Mouse (Mus musculus) c-Kit-positive CD71-positive TER-119-negative erythroid progenitor cells, embryonic 14.5 days (primary cell): ENCODE measurements around the gene Tshz2.

ENCODE experiments used
- DNase-seq: peaks from one replicate; pipeline ENCODE4 v3.0.0-alpha.2; 2013; ENCODE audit warnings: low read depth

Tshz2 gene

DNA sequence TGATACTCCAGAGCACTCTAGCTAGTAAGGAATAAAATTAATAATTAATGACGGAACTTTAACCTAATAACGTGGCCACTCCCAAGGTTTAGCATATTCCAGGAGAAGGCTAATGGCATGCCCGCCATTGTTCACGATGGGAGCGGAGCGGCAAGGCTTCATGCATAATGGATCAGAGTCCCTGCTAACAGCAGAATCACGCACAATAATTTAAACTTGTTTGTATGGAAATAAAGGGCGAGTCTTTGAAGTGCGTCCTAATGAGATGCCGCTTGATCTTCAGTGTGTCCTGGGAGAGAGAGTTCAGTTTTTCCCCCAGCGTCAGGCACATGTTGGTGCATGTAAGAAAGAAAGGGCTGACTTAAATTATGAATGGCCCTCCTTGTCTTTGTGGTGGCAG is 376.9 kb downstream of the Tshz2 start:
- DNase-seq: no peak

DNA sequence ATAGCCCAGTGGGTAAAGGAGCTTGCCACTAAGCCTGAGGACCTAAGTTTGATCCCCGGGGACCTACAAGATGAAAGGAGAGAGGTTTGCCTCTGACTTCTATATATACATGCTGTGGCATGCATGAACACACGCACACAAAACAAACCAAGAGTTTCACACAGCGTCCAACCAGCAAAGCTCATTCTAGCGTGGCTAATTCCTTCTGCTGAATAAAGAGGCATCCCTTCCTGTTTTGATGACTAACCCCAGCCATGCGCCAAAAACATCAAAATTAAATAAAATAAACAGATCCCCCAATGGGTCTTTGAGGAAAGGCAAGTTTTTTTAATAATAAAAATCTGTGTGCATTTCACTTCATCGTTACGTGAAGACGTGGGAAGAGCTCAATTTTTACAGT is 379.0 kb downstream of the Tshz2 start:
- DNase-seq: no peak

DNA sequence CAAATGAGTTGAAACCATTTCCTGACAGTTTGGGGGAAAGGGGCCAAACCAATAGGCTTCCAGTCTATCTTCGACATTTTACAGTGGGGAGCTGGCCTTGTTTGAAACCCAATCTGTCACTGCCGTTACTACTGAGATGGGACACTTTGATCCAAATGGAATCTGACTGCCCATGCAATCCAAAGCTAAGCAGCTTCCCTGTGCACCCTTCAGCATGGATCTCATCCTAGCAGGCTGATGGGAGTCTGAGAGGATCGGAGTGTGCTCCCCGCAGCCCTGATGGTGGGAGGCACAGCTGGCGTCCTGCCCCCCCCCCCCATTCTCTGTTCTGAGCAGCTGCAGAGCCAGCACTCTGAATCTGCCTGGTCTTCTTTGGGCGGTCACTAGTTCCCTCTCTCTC is 384.5 kb downstream of the Tshz2 start:
- DNase-seq: no peak

DNA sequence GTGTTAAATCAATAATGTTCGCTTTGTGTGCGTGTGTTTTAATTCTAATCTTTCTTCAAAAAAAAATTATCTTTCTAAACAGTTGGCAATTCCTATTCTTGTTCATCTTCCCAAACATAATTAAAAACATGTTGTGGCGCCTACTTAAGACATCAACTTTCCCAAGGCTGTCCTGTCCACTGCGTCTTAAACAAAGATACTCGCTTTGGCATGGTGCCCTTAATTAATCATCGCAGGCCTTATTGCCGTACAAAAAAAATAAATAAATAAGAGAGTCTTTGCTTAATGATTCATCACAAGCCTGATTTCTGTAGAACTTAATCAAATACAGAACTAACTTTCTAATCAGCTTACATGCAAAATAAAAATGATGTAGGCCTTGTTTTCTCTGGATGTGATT is 385.1 kb downstream of the Tshz2 start:
- DNase-seq: no peak

DNA sequence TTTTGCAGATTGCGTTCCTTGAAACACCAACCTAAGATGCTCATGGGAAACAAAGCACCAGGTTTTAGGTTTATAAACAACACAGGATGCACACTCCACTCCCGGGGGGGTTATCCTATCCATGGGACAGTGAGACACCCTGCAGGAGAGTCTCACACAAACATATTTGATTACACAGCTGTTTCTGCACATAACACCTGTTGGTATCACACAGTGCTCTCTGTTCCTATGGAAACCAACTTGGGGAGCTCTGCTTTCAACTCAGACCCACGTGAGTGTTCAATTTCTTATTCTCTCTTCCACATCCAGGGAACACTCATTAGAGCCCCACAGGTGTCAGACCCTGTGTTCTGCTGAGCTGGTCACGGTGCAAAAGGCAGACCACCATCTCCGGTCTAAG is 390.1 kb downstream of the Tshz2 start:
- no peak for DNase-seq

DNA sequence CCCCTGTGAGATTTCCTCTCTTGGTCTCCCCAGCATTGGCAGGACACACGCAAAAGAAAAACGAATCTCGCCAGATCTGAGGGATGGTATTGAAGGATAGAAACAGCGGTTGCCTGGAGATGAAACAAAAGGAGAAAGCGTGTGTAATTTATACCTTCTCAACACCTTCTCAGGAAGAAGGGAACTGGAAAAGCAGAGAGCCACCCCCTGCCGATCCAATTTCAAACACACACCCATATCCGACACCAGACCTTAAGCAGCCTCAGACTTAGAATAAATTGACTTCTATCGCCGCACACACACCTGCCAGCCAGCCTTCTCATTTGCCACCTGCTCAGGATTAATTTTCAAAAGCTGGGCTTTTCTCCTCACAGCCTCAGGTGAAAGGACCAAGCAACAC is 390.9 kb downstream of the Tshz2 start:
- no peak for DNase-seq

DNA sequence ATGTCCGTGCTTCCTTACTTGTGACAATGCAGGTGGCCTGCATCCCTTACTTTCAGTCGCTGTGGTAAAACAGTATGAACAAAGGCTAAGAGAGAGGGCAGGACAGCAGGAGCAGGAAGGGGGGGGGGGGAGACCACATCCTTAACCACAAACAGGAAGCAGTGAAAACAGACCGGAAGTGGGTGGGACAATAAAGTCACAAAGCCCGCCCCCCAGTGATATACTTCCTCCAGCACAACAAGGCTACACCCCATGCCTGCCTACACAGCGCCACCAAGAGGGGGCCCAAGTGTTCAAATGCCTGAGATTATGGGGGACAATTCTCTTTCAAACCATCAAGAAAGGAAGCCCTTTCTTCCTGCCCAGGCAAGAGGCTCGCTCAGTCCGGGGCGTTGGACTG is 392.1 kb downstream of the Tshz2 start:
- no peak for DNase-seq

DNA sequence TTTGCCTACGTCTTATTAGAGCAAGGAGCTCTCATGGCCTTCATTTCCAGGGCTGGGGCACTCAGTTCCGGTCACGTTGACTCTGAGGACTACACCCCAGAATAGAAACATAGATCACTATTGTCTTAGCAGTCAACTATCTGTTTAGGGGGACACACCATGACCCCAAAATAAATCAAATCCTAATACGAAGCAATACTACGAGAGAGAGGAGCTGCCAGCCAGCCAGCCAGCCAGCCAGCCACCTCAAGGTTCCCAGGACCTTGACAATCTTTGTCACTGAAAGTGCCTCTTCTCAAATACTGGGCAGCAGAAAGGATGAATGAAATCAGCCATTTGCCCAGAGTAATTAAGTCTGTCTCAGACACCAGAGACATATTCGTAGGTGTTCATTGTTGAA is 393.1 kb downstream of the Tshz2 start:
- no peak for DNase-seq

DNA sequence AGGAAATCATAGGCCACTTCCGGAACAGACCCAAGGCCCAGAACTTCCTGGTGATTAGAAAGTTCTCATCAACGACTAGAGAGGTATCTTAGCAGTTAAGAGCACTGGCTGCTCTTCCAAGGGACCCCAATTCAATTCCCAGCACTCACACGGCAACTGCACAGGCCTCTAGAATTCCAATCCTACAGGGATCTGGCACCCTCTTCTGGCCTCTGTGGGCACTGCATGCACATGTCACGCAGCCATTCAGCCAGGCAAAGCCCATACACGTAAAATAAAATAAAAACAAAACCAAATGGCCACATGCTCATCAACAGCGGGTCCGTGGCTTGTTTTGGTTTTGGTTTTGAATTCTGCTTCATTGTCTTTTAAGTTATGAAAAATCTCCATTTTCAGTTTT is 395.0 kb downstream of the Tshz2 start:
- DNase-seq: no peak

DNA sequence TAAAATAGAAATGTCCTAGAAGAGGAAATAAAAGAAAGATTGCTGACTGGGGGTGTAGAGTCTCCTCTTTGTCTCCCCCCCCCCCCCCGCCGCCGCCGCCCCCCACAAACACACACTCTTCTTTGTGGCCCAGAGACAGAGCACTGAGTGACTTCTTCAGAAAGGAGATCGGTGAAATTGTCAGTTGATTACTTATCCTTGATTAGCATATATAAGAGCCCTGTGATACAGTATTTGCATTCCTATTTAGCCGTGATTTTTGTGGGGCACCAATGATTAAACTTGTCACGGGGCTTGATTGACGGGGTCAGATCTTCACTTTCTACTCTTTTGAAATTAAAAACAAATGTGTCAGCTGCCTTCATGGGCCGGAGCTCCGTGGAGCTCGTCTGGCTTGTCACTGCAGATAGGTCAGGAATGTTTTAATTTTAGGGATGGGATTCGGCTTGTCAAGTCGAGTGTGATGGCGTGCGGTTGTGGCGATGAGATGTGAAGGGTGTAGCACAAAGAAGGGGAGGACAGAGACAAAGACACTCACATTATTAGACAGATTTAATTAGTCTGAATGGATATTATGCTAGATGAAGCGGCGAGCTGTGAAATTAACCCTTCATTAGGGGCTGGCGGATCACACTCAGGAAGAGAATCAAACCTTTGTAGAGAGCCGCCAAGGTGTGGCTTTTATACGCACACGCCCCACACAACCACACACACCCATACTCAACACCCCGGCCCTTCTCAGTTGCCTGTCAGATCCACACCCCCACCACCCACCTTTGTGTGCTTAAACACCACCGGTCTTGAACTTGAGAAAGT is 395.9 kb downstream of the Tshz2 start:
- no peak for DNase-seq

DNA sequence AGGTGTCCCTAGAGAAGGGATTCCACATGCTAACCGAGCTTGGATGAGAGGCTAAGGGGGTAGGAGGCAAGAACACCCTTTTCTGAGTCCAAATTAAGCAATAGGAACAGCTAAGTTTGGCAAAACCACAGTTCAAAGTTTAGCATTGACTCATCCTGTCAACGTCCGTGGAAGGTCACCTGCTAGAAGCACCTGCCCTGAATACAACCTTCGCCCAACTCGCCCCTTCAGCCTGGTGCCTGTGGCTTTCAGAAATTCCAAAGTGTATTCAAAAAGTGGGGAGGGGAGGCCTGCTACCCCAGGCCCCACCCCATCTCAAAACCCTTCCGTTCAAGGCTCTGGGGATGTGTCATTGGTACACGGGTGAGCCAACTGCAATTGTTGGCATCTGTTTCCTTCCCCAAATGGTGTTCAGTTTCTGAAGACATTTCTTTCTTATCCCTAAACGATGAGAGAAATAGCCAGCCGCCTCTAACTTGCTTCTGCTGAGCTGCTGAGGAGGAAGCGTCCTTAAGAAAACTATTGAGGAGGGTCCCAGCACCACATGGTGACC is 396.6 kb downstream of the Tshz2 start:
- DNase-seq: no peak

DNA sequence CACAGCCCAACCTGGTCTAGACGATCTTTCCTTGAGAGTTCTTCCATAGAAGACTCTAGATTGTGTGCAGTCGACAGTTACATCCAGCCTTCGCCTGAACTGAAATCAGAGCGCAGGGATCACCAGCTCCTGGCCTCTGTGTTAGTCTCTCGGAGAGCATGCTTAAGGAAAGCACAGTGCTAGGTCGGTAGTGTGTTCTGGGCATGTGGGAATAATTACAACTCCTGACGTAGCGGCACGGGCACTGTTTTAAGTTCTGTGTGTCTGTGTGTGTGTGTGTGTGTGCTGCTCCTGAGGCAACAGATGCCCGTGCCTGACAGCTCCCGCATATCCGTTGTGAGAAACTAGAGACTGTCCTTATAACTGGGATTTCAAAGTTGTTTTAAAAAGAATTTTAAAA is 398.4 kb downstream of the Tshz2 start:
- DNase-seq: no peak

DNA sequence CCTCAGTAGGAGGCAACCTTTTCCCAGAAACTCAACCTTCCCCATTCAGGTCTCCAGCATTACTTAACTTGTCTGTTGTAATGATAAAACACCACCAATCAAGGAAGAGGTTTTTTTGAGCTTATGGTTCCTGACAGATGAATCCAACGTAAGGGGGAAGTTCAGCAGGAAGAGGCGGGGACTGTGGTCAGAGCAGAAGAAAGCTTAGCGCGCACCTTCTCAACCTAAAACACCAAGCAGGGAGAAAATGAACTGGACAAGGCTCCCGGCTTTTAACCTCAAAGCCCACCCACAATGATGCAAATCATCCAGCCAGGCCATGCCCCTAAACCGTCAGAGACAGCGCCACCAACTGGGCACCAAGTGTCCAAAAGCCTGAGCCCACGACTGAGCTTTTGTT is 399.1 kb downstream of the Tshz2 start:
- no peak for DNase-seq

DNA sequence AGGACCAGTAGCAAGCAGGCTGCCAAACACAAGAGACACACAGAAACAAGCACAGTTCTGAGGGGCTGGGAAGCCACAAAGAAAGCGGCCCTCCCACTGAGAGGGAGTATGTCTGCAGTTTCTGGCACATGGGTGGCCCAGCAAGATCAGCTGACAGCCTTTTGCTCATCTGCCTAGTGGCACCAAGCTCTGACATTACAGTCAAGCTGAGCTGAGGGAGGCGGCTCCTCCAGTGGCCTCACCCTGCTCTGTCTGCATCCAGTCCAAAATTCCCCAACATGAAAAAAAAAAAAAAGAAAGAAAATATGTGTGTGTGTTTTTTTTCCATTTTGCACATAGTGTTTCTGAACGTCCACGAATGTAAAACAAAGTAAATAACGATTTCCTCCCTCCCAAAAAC is 400.4 kb downstream of the Tshz2 start:
- DNase-seq: no peak

DNA sequence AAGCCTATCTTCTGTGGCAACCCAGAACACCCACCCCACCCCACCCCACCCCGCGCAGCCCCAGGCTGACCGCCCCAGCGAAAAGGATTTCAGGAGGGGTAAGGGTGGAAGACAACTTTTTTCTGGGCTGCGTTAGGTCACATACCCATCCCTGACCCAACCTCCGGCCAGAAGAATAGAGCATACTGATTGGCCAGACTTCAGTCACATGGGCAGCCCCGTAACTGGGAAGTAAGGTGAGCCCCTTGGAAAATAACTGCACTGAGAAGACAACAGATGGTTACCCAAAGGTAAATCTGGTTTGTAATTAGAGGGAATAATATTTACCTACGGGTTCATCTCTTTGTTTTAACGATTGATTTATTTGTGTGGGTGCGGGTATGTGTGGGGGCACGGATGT is 402.0 kb downstream of the Tshz2 start:
- DNase-seq: no peak

DNA sequence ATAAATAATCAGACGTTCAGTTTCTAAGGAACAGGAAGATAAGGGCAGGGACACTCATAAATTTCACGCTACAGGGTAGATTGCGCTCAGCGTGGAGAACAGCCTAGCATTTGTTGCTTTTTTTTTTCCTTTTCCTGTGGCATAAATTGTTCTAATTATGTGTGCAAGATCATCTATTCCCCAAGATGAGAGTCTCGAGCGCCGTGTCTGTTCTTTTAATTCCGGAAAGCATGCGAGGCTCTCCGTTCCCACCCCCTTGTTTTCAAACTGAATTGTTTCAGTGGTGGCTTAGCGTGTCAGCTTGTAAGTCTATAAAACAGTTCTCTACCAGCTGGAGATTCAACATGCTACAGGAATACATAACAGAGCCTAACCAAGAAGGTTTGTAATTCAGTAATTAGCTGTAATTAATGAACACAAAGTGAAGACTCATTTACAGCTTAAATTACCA is 404.0 kb downstream of the Tshz2 start:
- no peak for DNase-seq

DNA sequence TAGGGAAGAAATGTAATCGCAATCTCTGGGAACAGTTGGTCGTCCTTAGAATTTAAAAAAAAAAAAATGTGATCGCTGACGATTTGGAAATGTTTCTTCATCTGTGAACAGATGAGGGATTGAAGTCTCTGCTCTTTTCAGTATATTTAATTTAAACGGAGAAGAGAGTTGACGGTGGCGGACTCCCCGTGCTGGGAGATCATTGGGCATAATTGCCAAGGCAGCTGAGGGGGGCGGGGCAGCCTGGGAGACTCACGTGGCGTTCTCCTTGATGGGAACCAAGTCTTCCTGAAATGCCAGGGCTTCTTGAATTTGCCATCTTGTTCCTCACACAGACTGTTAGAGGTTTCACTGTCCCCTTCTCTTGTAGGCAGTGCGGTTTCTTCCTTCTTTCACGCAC is 404.5 kb downstream of the Tshz2 start:
- no peak for DNase-seq

DNA sequence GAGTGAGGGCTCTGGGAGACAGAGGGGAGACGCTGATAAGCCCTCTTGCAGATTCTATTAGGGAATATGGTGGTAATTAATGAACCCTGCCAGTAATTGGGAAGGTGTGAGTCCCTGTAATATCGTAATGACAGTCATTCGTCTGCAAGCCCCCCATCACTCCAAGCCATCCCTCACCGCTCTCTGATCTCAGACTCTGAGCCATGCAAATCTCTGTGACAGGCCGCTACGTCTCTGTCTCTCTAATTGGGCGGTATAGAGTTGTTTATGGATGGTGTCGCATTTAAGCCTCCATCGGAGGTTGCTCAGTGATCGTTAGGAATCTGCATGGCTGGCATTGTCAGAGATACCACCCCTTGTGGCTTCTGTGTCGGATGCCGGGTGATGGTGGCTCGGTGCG is 407.0 kb downstream of the Tshz2 start:
- no peak for DNase-seq

DNA sequence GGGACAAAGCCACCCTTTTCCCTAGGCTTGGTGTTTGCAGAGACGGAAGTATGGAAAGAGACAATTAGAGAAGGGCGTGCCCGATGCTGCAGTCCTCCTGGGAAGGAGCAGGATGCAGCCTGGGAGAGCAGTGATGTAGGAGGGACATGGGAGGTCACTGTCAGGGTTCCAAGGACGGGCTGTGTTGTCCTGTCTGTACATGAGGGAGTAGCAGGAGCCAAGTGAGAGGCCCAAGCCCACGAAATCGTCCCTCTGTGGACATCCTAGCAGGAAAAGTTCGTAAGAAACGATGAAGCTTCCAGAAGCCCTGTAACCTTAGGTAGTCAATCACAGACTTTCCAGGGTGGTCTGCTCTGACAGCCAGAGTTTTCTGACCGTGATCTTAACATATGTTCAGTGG is 408.3 kb downstream of the Tshz2 start:
- no peak for DNase-seq

DNA sequence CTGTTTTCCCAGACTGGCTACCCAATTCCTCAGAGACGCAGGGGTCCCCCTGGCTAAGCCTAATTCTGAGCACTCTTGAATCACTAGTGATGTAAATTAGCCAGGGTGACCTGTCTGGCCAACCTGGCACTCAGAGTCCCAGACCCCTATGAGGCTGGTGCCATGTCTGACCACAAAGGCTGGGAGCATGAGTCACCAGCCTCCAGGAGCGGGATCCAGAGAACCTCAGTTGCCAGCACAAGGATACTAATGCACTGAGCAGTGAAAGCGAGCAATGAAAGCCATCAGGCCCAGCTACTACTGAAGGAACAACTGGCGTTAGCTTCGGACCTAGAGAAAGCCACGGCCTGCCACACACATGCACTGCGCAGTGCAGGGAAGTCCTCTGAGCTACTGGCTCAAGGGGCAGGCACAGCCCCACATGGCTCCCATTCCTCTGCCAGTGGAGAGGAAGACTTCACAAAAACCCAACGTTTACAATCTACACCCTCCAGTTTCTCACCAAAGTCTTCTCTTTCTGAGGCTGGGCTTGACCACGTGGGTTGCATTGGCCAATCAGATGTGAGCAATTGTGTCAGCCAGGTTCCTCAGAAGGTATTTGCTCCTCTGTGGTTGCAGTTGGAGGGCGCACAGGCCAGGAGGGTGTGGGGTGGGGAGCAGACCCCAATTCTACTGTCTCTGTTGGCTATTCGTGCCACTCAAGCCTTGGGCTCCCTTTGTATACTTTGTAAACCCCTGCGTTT is 409.8 kb downstream of the Tshz2 start:
- no peak for DNase-seq

DNA sequence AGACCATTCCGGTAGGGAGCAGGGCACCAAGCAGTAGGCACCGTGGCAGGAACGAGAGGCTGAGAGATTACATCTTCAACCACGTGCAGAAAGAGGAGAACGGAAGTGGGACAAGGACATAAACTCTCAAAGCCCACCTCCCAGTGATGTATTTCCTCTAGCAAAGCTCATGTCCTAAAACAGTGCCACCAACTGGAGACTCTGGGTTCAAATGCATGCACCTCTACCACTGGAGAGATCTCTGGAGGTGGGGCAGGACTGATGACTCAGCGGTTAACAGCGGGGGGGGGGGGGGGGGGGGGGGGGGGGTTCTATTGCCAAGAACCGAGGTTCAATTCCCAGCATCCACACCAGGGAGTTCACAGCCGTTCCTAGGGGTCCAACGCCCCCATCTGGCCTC is 410.5 kb downstream of the Tshz2 start:
- no peak for DNase-seq

DNA sequence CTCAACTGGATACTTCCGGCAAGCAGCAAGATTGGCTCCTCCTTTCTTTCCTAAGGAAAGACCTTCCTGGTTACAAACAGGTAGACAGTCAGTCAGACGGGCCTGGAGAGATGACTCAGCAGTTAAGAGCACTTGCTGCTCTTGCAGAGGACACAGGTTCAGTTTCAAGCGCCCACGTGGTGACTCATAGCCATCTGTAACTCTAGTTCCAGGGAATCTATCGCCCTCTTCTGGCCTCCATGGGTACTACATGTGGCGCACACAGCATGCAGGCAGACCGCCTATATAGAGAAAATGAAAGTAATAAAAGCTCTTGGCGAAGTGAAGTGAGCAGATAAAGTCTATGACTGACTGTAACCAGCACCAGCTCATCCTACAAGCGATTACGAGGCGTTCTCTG is 413.1 kb downstream of the Tshz2 start:
- DNase-seq: no peak

DNA sequence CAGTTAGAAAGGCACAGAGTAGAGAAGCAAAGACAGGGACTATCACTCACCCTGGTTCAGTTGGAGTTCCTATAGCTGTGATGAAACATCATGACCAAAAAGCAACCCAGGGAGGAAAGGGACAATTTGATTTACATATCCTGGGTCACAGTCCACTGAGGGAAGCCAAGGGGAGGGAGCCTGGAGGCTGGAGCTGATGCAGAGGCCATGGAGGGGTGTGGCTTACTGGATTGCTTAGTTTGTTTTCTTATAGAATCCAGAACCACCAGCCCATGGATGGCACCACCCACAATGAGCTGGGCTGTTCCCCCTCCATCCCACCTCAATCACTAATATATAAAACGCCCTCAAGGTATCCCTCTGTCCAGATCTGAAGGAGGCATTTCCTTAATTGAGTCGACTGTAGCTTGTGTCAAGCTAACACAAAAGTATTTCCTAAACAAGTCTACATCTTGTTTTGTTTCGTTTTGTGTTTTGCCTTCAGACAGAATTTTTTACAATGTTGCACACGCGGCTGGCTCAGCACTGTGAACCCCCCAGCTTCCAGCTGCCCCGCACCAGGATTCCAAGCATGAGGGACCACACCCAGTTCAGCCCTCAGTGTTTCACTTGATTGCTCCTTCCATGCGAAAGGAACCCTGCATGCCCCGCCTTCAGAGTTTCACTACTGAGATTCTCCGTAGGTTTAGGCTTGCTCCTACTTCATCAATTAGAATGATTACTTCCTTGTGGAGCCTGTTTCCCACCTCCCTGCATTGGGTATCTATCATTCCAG is 413.7 kb downstream of the Tshz2 start:
- no peak for DNase-seq
